ENCODE assay signal across 24 mouse cellular contexts in genomic region chr10:97334606-97335150, GRCm38 (mm10).
DNase-seq lines count a peak whose midpoint lies in the region; ATAC-seq lines count a peak whose summit lies in the region.
"Had no signal": no experiment of that assay in that cellular context is flagged by ENCODE, and none has a peak within 500 bp of the region (broad histone marks: within the 10 kb centered on the region; RNA-seq: fewer than 3 reads in every experiment).

No protein-coding gene starts in this region.

- H3K27ac ChIP-seq in lung, embryonic 16.5 days (ENCODE audit: low read length), result peak overlapping the region; percentile 33; the same call in 1 of the 2 replicates
- H3K27ac ChIP-seq in hindbrain, embryonic 10.5 days, result no peak overlapping the region
- H3K27ac ChIP-seq: embryonic facial prominence, embryonic 15.5 days; hindbrain, embryonic 15.5 days; kidney, postnatal 0 days; liver, embryonic 14.5 days; midbrain, embryonic 15.5 days; neural tube, embryonic 12.5 days had no signal

- no peaks in the 10 kb centered on the region for H3K27me3 ChIP-seq in lung, embryonic 16.5 days (ENCODE audit: control insufficient read depth, insufficient read depth, low read depth, low read length)
- H3K27me3 ChIP-seq in hindbrain, embryonic 10.5 days (ENCODE audit: insufficient read depth, poor library complexity, severe bottlenecking), result no peaks in the 10 kb centered on the region
- H3K27me3 ChIP-seq: embryonic facial prominence, embryonic 15.5 days; hindbrain, embryonic 15.5 days; midbrain, embryonic 15.5 days; neural tube, embryonic 12.5 days had no signal

- no peaks in the 10 kb centered on the region for H3K9me3 ChIP-seq in lung, embryonic 16.5 days (ENCODE audit: control insufficient read depth, low read length)
- no peaks in the 10 kb centered on the region for H3K9me3 ChIP-seq in hindbrain, embryonic 10.5 days
- H3K9me3 ChIP-seq: embryonic facial prominence, embryonic 15.5 days; hindbrain, embryonic 15.5 days; midbrain, embryonic 15.5 days; neural tube, embryonic 12.5 days had no signal

- H3K4me3 ChIP-seq in lung, embryonic 16.5 days (ENCODE audit: low read length), result no peak overlapping the region
- no peak overlapping the region for H3K4me3 ChIP-seq in hindbrain, embryonic 10.5 days
- H3K4me3 ChIP-seq: embryonic facial prominence, embryonic 15.5 days; hindbrain, embryonic 15.5 days; midbrain, embryonic 15.5 days; neural tube, embryonic 12.5 days had no signal

- H3K9ac ChIP-seq in lung, embryonic 16.5 days (ENCODE audit: low read length), result no peak overlapping the region
- H3K9ac ChIP-seq: embryonic facial prominence, embryonic 15.5 days; hindbrain, embryonic 15.5 days; liver, embryonic 14.5 days; midbrain, embryonic 15.5 days; neural tube, embryonic 12.5 days had no signal

- WGBS in lung, embryonic 16.5 days, result 68% methylated on average over 9 of the region's 9 CpGs
- 71% methylated on average over 9 of the region's 9 CpGs for WGBS in hindbrain, embryonic 10.5 days

- H3K4me2 ChIP-seq in lung, embryonic 16.5 days (ENCODE audit: low read depth, low read length), result no peak overlapping the region
- H3K4me2 ChIP-seq: embryonic facial prominence, embryonic 15.5 days; hindbrain, embryonic 15.5 days; midbrain, embryonic 15.5 days; neural tube, embryonic 12.5 days had no signal

- ATAC-seq in lung, embryonic 16.5 days (ENCODE audit: low read depth), result 0 out of 2 replicates have a peak, but pooled peaks have one; percentile 15
- ATAC-seq: midbrain, embryonic 15.5 days had no signal

- H3K4me1 ChIP-seq in lung, embryonic 16.5 days (replicated peaks; ENCODE audit: control insufficient read depth, insufficient read depth, low read length), result no peaks in the 10 kb centered on the region; the same call in 1 of the 2 replicates
- peaks cover 3% of the 10 kb centered on the region; the same call in 1 of the 2 replicates for H3K4me1 ChIP-seq in hindbrain, embryonic 10.5 days (replicated peaks)
- H3K4me1 ChIP-seq: embryonic facial prominence, embryonic 15.5 days; midbrain, embryonic 15.5 days; neural tube, embryonic 12.5 days had no signal

- H3K36me3 ChIP-seq in lung, embryonic 16.5 days (ENCODE audit: control insufficient read depth, insufficient read depth, low read length), result no peaks in the 10 kb centered on the region
- no peaks in the 10 kb centered on the region for H3K36me3 ChIP-seq in hindbrain, embryonic 10.5 days
- H3K36me3 ChIP-seq: embryonic facial prominence, embryonic 15.5 days; hindbrain, embryonic 15.5 days; midbrain, embryonic 15.5 days; neural tube, embryonic 12.5 days had no signal

- peak; percentile 14 for DNase-seq in gastrocnemius, adult 18-20 months (ENCODE audit: low spot score)
- DNase-seq in gastrocnemius, postnatal 4 days (ENCODE audit: low spot score in 2 of 2), result no peak
- no peak for DNase-seq in lung, adult 18-20 months
- DNase-seq in adipocyte (ENCODE audit: low spot score), result peak; percentile 65
- DNase-seq in skeletal muscle tissue, adult 2 months (ENCODE audit: low read depth, low spot score), result peak; percentile 34
- DNase-seq in cerebellum, adult 18-20 months, result no peak
- no peak for DNase-seq in hindbrain, embryonic 10.5 days (ENCODE audit: low spot score)
- DNase-seq: adrenal gland, adult 2 months; cerebellum, adult 8-10 months; gastrocnemius, postnatal 10 days; heart, postnatal 4 days; kidney, adult 2 months; layer of hippocampus, adult 9-11 months; right cerebral cortex, postnatal 14 days; spleen, adult 18-20 months; thymus, adult 18-20 months; thymus, postnatal 36 days had no signal

Comparison
In these comparisons a context has a peak if more than half of its experiments do, and no peak if none do; other contexts are left out.
1. DNase-seq: peak in gastrocnemius, adult 18-20 months (single experiment), adipocyte (single experiment) and skeletal muscle tissue, adult 2 months (single experiment); none in gastrocnemius, postnatal 4 days (0 of 2), lung, adult 18-20 months (0 of 2), cerebellum, adult 18-20 months (0 of 2) and hindbrain, embryonic 10.5 days (single experiment).